Mouse (Mus musculus) heart, postnatal 0 days (tissue): ENCODE results near the gene Tcstv1.
"Not testable (repeated sequence)": the region's sequence is repeated elsewhere in the genome, so short reads cannot be mapped to it uniquely, and the experiment has no call there.

ENCODE experiments used
- CTCF ChIP-seq: IDR thresholded peaks from 2 replicates; pipeline ENCODE4 v1.5.1; 2016; ENCODE audit warnings: antibody characterized with exemption, control low read depth, low read depth
- EP300 ChIP-seq: IDR thresholded peaks from 2 replicates; pipeline ENCODE4 v1.6.1; 2016; ENCODE audit warnings: antibody characterized with exemption, low read depth

DNA sequence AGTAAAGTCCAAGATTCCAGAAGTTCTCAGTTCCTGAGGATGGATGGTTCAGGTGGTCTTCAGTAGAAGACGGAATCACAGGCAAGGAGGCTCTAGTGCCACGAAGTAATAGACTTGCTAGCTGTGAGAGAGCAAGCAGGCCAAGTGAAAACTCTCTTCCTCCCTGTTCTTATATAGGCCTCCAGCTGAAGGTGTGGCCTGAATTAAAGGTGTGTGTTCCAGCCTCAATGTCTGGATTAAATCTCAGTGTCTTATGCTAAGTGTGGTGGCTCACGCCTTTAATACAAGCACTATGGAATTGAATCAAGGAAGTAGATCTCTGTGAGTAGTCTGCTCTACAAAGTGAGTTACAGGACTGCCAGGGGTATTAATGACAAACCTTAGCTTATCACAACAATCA lies at the start of gene Tcstv1:
- TF ChIP-seq CTCF, EP300: not testable (repeated sequence)
